Mouse (Mus musculus): ENCODE data around the gene Exoc4.

Exoc4 gene

DNA sequence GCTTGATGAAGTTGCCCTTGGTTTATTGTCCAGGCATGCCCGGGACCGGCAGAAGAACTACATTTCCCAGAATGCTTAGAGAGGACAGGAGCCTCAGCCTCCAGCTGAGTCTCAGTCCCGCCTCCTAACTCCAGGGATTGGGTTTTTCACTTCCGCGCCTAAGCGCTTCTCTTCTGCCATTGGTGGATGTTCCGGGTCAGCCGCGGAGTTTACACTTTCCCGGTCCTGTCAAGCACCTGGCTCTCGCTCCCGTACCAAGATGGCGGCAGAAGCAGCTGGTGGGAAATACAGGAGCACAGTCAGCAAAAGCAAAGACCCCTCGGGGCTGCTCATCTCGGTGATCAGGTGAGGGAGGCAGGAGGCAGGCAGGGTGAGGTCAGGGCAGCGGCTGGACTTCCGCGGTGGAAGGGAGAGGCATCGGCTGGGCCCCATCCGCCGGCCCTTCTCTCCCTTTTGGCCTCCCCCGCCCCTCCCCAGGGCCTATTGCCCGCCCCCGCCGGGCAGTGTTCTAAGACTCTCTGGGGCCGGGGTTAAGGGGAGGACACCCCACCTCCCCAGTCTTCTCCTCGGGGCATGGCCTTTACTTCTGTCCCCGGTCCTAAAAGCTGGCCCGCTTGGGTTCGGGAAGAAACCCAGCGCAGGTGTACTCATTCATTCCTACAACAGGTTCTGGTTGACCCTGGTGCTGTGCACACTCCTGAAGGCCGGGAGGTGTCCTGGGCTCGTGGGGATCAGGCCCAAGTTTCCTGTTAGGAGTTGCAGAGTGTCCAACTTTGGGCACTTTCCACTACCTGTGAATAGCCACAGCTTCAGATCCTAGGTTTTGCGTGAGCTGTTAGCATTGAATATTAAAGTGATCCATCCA lies at the start of gene Exoc4:
Exoc4 (plus strand) TSS at position 192 of the 865 bp plus-strand sequence.
- peak; percentile 95 to 98 for DNase-seq

DNA sequence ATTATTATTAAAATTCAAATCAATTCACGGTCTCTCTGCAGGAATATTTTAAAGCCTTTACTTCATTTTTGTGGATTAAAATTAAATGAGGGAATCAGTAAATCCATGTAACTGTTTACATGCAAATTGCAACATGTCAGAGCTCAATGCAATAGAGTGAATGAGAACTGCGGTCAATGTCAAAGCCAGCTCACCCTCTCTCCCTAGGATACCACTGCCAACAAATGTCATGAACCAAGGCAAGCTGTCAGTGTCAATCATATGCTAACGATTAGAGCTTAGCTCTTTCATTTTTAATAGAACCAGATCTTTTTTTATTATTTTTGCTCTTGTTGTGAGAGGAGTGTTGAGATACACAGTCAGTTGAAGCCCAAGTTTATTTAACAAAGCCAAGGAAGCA lies 30.1 kb upstream of the Exoc4 start:
- no peak for DNase-seq

DNA sequence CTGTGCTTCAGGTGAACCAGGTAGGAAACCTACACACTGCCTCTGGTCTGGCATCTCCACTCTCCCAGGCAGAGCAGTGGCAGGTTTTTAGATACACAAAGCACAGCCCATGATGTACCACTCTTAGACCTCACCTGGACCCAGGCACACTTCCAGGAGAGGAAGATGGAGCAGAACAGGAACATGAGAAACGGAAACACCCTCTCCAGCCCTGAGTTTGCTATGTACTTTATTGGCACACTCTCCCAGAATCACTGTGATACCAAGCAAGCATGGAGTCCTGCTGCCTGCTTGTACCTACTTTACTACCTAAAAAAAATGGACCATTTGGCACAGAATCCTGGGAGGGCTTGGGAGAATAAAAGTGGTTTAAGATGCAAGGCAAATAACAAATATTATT lies 22.2 kb upstream of the Exoc4 start:
- DNase-seq, result no peak

DNA sequence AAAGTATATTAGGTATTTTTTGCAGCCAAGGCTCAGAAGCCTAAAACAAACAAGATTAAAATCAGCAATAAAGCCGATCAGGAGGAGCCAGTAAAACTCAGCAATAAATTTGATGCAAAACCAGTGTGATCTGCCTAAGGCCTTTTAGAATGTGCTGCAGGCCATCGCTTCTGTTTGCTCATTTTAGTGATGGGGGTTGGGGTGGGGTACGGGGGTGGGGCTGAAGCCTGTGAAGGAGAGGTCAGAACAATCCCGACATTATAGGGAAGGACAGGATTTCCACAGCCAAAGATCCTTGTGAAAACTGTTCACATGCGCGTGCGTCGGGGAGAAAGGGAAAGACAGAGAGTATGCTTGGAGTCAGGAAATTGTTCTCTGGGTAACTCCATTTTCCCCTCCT lies 21.5 kb upstream of the Exoc4 start:
- peak in 1 of 2 experiments; percentile 4 for DNase-seq

DNA sequence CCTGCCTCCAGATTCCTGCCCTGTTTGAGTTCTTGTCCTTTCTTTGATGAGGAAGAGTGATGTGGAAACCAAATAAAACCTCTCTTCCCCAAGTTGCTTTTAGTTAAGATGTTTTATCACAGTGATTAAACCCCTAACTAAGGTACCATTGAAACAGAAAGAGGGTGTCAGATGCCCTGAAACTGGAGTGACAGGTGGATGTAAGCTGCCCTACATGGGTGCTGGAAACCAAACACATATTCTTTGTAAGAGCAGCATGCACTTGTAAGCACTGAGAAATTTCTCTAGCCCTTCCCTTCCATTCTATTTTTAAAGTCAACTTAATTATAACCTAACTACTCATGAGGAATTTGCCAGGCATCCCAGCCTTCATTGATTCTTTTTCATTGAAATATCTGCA lies 7.6 kb upstream of the Exoc4 start:
- DNase-seq, result no peak

DNA sequence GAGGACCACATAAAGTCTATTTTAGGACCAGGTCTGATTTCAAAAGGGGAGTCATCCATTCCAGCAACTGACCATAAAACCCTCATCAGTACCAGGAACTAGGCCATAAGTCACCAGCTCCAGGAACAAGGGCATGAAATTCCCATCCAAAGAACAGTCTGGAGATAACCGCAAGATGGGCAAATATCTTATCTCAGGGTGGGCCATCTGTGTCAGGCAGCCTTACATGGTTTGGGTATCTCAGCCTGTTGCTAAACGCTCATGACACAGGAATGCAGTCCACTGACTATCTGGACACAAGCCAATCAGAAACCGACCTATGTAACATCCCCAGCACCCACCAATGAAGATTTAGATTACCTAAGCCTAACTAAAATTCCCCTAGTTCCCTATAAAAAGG lies 4.3 kb upstream of the Exoc4 start:
- no peak for DNase-seq

DNA sequence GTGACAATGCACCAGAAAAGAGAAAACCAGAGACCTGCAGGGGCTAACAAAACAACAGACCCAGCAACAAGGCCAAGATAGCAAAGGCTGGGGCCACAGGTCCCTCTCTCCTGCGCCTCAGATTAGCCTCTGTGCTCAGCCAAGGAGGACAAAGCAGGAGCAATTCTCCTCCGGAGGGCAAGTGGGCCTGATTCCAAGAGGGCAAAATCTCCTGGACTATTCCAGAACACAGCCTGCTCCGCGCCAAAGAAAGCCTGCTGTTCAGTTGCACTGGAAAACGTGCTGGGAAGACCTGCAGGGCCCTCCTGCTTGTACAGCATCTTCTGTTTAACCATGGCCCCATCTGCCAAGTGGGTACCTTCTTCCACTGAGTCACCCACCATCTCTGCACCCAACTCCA lies 1.7 kb upstream of the Exoc4 start:
- DNase-seq, result peak; percentile 59 to 78

DNA sequence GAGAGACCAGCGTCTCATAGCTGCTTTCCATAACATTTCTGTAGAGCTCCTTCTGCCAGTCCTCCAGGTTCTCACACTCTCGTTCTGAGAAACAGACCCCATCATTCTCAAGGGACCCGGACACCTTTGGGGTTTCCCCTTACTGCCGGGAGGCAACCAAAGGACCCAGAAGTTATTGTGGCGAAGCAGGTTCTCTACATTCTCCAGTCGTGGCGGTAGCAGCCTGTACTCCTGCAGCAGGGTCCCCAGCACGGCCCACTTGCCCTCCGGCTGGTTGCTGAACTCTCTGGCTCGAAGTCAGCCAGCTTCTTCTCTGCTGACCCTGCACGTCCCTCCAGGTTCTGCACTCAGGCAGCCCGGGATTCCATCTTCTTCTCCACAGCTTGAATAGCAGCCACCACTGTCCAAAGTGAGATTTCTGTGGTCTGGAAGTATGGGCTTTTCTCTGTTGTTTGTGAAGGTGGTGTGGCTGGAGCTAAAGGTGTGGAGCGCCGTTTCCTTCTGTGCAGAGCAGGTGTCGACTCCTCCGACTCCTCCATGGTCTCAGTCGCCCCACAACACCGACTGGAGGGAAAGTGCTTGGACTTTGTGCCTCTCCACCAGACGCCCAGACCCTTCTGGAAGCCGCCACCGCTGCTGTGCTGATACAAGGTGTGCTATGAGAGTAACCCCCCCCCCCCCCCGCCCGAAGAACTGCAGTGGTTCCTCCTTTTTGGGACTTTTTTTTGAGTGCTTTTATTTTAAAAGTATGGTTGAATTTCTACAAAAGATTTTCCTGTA lies 1.1 kb upstream of the Exoc4 start:
- no peak for DNase-seq

DNA sequence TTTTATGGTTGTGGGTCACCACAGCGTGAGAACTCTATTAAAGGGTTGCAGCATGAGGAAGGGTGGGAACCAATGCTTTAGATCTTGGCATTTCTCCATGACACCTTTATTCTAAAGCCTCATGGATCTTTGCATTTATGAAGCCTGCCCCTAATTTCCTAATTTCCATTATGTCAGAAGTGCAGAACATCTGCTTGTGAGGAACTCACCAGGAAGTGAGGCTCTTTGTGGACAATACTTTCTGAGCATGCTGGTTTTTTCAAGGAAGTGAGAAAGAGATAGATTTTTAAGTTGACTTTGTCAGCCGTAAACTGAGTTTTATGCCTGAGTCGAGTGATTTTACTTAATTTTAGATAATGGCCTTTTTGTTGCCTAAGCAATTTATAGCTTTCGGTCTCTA lies 7.8 kb downstream of the Exoc4 start:
- no peak for DNase-seq

DNA sequence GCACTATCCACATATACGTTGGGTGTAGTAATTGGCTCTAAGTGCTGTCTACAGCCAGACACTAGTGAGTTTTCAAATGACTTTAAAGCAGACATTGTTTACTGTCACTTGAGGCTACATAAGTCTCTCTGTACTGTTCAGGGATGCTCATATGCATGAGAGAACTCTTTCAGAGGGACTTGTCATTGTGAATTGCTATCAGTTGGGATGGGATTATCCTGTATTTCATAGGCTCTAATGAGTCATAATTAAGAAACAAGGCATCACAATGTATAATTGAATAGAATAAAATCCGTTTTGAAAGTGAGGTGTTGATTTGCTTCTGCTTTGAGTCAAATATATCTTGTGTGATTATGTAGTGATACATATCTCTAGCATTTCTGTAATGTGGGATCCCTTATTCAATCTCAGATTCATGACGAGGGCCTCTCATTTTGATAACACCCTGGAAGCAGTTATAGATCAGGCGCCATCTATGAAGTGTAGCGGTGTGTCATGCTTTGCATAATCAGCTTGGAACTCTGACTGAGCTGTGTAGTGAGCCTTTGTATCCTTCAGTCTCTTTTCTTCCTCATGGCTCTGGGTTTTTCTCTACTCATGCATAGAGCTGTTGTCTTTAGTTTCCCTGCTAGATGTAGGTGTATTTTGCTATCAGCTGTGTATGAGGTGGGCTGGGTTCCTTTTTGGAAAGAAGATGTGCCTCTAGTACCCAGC lies 8.3 kb downstream of the Exoc4 start:
- DNase-seq, result no peak

DNA sequence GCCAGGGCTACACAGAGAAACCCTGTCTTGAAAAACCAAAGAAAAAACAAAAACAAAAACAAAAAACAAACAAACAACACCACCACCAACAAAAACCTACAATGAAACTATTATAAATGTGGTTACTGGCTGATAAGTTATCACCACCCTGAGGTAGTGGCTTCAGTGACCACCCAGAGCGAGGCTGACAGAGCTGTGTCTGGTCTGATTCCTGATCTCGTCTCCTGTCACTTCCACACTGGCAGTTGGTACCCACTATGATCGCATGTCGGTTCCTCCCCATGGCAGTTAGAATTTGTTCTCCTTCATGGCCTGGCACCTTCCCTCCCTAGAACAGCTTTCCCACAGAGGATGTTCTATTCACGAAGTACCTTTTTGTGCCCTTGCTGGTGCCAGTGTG lies 11.0 kb downstream of the Exoc4 start:
- DNase-seq, result no peak

DNA sequence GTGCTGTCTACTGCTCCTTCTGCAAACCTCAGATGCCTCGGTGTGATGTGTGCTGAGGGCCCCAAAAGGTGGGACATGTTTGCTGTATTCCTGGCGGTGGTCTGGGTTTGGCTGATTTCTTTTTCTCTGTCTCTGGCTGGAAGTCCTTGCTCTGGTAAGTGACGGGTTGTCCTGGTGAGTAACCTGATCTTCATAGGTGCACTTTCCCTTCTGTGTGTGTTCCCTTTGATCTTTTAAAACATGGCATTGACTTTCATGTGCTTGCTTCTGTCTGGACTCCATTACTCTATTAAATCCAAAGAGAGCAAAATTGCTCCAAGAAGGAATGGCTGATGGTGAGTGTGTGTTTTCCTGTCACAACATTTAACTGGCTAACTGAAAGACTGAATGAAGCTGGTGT lies 12.7 kb downstream of the Exoc4 start:
- DNase-seq, result no peak

DNA sequence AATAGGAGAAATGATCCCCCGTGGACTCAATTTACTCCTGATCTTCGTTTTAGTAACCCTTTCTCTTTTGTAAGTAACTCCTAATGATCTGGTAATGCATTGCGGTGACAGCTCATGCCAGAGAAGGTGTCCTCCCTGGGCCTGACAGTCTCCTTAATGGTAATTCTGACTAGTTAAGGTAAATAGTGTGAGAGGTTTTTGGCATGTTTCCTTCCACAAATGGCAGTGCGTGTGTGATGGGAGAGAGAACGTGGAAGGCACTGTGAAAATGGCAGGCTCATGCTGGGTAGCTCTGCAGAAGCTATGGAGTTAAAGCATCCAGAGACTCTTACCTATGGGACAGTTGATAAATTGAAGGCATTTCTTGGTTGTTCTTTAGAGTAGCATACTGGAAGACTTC lies 15.1 kb downstream of the Exoc4 start:
- DNase-seq, result no peak

DNA sequence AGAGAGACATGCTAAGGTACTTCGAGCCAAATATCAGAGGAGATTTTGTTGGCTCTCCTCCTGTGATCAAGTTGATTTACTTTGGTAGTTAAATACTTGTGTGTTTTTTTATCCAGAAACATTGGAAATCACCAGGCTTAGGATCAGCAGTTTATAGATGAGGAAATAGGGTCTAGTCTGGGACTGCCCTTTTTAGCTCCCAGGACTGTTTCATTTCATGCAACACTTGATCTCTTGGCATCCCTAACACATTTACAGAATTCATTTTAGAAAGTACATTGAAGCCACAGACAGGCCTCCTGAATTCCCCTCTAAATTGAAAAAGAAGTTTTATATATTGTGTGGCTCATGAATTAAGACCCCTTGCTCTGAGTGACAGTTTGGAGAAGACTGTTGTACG lies 15.5 kb downstream of the Exoc4 start:
- DNase-seq, result no peak

DNA sequence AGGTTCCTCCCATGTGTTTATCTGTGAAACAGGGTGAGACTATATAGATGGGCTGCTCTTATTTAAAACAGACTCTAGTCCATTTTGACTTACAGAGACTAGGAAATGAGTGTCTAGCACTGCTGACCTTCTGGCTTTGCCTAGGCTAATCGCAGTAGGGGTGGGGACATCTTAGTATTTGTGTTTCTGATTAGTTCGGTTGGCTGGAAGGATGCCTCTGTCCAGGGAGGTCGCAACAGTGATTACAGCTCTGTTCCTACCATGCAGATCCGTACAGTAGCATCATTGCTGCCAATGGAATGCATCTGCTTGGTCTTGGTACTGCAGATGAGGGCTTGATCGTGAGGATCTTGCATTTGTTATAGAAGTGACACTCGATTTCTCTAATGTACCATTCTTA lies 18.7 kb downstream of the Exoc4 start:
- DNase-seq, result no peak

DNA sequence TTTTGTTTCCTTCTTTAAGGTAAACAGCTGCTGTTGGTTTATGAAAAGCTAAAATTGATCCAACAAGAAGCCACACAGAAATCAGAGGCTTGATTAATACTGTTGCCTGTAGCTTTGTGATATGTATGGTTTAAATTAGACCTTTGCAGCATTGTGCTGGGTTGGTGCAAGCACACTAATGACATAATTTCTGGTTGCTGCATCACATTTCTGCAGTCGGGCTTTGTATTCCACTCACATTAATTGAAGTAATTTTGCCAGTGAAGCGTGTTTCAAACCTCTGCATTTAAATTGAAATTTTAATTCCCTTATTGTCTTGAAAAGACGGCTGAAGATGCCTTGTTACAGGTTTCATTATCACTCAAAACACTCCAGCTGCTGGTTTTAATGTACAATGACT lies 34.6 kb downstream of the Exoc4 start:
- DNase-seq, result no peak

DNA sequence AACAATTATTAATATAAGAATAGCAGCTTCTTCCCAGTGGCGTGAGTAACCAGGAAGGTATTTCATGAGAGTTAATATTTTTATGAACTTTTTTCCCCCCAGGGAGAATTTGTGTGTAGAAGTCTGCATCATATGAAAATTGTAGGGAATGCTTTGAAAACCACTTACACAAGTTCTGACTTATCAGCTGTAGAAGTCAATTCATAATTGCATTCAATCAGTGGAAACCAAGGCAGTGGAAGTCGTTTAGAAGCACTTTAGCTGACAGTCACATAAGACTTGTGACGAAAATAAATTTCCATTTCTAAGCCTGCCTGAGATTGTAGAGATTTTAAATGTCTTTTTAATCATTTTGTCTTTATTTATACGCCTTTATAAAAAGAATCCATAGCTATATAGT lies 35.1 kb downstream of the Exoc4 start:
- DNase-seq, result no peak

DNA sequence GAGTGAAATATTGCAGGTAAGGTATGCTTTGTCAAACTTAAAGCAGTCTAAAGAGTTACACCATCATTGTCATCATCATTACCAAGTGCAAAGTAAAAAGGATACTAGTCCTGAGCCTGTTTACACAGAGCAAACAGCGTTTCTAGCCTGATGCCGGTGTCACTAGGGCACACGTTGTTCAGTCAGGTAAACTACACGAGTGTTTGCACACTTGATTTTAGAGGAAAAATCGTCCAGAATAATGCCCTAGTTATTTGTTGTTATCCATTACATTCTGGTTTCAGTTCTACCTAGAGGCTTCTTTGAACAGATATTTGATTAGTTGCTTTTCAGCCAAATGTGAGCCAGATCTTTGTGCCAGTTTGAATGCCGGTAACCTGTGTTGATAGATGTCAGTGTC lies 37.5 kb downstream of the Exoc4 start:
- DNase-seq, result no peak

DNA sequence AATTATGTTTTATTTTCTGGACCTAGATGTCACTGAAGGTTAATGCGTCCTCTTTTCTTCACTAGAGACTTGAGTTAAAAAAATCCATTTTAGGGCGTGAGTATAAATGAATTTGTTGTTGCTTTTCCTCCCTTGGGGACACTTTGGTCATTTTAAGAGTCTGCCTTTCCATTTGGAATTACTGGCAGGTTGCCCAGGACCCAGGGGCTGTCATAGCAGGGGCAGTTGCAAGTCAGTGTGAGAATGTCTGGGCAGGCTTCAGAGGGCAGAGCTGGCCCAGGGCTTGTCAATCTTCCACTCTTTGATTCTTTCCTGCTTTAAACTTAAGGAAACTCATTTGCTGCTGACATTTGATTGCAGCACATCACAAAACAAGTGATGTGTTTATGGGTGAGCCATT lies 45.7 kb downstream of the Exoc4 start:
- peak; percentile 55 to 73 for DNase-seq

DNA sequence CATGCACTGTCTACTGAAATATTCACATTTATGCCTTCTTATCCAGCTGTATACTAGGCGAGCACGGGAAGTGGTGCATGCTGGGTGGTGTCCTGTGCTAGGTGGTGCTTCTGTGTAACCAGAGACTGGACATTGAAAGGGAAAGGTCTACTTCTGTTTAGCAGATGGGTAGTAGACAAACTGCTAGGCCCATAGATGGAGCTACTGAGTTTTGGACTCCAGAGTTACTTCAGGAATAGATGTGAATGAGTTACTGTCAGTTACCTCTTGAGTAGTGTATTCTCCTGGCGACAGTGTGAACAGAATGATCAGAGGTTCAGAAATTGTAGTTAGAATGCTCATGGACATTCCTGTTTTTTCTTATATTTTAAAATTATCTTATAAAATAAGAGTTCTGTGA lies 48.7 kb downstream of the Exoc4 start:
- no peak for DNase-seq

DNA sequence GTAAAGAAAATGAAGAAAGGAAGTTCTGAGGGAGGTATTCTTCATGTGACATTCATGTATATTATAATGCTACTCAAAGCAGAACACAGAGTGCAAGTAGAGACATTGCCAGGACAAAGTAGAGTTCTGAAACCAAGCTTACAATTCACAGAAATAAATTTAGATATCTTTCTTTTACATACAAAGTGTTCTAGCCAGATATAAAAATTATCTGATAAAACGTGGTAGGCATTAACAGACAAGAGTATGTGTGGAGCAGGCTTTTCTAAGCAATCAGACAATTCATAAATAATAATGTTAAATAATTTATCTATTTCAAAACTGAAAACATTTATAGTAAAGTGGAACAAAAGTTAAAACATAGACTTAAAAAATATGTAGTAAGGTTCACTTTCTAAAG lies 49.9 kb downstream of the Exoc4 start:
- no peak for DNase-seq

DNA sequence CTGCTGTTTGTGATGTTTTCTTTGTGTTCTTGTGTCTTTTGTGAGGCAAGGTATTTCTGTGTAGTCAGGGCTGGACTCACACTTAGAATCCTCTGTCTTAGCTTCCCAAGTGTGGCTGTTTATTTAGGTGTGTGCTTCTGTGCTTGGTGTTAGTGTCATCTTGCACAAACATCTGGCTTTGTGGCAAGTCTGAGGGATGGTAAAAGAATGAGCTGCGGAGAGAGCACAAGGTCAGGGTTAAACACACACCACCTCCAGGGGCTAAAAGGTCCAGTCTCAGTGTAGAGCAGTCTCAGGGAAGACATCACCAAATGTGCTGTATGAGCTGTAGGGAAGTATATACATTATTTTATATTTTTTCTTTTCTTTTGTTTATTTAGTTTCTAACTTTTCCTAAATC lies 57.1 kb downstream of the Exoc4 start:
- DNase-seq, result no peak

DNA sequence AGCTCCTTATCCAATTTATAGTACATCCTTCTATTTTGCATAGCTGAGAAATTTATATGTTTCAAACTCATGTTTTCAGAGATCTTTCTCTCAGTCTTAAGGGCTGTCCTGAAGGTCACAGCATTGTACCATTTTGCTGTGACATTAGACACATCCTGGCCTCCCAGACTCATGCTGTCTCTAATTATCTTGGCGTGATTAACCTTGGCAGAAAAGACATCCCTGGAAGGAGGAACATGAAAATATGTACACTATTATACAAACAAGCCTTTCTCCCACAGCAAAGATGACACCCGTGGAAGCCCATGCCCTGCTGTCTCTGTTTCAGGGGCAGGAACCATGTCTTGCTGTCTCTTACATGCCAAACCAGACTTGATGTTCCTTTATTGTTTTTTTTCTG lies 59.8 kb downstream of the Exoc4 start:
- no peak for DNase-seq

DNA sequence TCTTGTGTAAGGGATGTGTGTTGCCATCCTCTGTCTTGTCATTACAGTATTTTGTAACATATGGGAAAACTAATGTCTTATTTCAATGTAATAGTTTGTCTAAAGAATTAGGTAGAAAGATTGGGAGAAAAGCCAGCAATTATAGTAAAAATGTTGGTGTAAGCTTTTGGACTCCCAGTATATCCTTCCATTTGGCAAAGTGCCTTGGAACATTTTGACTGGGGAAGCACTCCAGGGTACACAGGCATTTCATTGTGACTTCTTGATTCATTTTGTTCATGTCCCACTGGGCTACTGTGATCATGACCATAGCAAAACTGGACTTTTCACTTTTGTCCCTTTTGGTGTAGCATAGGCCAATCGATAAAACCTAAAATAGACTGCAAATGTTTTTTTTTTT lies 61.6 kb downstream of the Exoc4 start:
- DNase-seq, result no peak
